Mouse (Mus musculus) cerebellum, adult 18-20 months (tissue): ENCODE data around the gene Pp2d1.
A peak's percentile ranks its signal among the peaks of the same experiment; 100 is the strongest.
"Not testable (repeated sequence)": the region's sequence is repeated elsewhere in the genome, so short reads cannot be mapped to it uniquely, and the experiment has no call there.

Source experiments
- DNase-seq, 2 experiments: peaks; one replicate each; pipeline ENCODE4 v3.0.0; 2021

Pp2d1 gene

DNA sequence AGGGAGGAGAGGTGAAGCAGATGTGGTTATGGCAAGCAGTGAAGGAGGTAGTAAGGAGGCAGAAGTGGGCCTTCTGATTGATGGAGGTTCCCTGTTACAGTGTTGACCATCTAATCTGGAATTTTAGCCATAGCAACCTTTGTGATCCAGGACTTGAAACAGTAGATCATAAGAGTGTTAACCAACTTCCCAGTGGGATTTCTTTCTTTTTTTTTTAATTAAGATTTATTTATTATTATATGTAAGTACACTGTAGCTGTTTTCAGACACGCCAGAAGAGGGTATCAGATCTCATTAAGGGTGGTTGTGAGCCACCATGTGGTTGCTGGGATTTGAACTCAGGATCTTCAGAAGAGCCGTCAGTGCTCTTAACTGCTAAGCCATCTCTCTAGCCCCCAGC, at the start of gene Pp2d1:
Gene Pp2d1 (minus strand): TSS at position 101 of the 400 bp plus-strand sequence.
- DNase-seq = not testable (repeated sequence)

- DNase-seq = no peak
These were observed 49.0 kb upstream of the Pp2d1 start for GRCm38 (mm10) chr17:53588097-53588855.

DNA sequence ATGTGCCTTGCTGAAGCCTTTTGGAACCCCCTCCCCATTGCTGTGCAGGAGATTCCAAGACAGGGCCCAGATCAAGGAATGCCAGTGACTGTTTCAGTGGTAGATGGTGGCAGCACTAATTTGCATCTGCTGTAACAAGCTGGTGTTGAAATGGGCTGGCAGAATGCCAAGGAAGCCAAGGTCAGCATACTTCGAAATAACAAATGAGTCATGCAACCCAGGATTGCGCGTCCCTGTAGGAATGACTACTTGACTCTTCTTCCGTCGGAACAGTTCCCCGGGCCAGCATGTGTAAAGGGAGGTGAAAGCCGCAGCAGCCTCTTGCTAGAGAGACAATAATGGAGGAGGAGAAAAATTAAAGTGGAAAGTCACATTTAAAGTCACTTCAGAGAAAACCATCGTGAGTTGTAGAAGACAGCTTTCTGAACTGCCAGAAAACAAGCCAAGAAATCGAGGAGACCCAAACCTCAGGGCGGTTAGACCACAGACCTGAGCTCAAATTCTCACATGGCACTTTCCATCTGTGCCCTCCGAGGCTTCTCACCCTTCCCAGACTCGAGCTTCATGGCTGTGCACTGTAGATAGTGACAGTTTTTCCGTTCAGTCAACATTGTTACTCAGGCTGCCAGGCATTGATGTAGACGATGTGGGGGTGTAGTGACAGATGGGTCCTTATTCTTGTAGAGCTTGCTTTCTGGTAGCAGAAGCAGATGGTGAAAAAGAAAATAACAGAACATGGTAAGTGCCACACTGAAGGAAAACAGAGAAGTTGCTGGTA, 48.0 kb upstream of the Pp2d1 start:
- DNase-seq = peak; percentile 79 to 84

DNA sequence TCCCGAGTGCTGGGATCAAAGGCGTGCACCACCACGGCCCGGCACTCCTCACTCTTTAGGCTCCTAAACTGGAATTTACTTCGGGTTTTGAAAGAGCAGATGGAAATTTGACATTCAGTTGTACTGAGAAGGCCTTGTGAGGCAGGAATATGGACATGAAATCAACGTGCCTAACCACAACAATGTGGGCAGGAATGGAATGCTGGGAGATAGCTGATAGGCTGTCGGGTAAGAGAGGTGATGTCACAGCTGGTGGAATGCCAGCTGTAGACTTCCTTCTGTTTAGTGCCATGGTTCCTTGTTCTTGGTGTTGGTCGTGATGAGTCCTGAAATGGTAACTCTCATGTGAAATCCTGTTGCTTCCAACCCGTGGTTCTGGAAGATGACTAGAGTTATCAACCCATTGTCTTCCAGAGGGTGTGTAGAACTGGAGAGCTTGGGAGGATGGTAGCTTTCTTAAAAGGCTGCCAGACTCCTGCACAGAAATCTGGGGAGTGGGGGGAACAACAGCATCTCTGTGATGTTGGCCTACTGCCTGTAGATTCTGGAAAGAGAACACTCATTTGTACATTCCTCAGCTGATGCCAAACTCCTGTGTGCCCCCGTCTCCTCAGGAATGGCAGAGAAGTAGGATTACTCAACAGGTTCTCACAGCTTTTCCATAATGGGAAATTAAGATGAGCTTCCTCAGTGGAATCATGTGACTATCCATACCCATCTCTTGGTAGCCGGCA, 44.8 kb upstream of the Pp2d1 start:
- no peak for DNase-seq

DNA sequence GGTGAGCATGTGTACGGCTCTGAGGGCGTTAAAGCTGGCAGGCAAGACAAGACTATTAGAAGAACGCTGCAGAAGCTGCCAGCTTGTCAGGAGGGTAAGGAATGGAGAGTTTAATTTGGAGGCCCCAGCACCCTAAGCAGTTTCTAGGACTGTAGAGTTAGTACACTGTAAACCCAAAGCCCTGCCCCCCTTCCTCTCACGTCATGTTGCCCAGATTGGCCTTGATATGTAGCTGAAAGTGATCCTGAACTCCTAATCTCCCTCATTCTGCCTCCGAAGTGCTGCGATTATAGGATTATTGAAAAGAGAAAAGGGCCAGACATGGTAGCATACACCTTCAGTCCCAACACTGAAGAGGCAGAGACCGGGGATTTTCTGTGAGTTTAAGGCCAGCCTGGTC, 43.6 kb upstream of the Pp2d1 start:
- no peak for DNase-seq

DNA sequence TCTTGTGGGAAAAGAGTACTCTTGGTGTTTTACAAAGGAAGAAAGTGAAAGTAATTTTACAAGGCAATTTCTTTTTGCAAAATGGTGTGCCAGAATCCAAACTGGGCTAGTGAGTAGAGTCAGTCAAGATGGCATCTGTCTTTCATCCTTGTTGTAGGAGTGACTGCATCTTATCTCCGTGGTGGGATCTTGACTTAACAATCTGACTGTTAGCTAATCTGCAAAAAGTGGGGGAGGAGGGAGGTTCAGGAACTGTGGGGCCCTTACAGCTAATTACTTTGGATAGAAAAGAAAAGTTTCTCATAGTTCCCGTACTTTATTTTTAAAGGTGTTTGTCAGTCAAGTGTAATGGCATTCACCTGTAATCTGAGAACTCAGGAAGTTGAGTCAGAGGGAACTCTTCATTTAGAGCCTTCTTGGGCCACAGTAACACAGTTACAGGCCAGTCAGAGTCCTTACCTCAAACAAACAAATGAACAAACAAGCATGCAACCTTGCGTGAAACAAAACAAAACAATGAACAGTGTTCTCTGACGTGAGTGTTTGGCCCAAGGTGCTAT, 42.9 kb upstream of the Pp2d1 start:
- no peak for DNase-seq

DNA sequence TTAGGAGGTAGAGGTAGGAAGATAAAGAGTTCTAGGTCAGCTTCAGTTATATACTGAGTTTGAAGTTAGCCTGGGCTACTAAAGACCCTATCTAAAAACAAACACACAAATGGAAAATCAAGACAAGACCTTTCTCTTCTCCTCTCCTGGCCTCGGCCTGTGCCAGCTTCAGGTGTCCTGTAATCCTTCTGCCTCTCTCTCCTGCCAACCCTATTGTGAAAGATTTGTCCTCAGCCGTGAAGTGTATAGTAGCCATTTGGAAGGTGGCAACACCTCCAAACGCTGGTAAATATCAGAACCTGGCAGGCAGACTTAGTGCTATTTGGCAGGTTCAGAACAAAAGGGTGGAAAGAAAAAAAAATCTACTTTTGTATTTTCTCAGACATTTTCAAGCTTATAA, 41.0 kb upstream of the Pp2d1 start:
- DNase-seq = peak; percentile 55 to 58

- DNase-seq = no peak
These were observed 40.4 kb upstream of the Pp2d1 start for GRCm38 (mm10) chr17:53579612-53580011.

DNA sequence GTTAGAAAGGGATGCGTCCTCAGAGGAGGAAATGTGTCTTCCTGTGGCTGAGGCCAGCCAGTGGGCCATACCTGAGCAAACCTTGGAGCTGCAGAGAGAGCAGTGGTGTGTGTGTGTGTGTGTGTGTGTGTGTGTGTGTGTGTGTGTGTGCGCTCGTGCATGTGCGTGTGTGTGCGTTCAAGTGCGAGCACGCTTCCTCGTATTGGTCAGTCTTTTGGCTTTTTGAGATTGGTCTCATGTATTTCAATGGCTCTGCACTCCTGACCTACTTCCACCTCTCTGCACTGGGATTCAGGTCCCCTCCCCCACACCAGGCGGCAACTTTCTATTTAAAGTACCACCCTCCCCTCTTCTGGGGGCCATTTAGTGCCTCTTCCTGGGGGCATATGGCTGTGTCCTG, 39.5 kb upstream of the Pp2d1 start:
- DNase-seq = peak; percentile 84 to 91

GRCm38 (mm10) chr17:53578249-53578648, 39.0 kb upstream of the Pp2d1 start:
- DNase-seq = no peak

GRCm38 (mm10) chr17:53577754-53578153, 38.5 kb upstream of the Pp2d1 start:
- DNase-seq = peak in 1 of 2 experiments; percentile 43

- DNase-seq = no peak
These were observed 37.9 kb upstream of the Pp2d1 start for GRCm38 (mm10) chr17:53577151-53577550.

DNA sequence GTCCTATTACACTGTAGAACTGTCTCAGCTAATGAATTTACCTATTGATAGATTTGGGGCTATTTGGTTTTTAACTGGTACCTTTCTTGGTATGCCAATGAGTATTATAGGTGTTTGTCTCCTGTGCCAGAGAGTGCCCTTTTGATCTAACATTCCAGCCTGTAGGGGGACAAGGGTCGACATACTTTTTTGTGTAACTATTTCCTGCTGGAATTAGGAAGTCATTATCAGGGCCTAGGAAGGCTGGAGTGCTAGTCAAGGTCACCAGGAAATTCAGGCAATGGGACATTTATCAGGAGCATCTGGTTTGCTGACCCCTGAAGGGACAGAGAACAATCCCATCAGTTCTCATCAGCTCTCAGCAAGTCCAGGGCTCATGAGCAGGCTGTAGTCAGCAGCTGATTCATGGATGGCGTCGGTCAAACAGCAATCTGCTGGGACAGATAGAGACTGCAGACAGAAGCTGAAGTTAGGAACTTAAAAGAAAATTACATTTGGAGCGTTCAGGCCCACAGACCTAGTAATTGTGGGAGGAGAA, 33.8 kb upstream of the Pp2d1 start:
- no peak for DNase-seq

DNA sequence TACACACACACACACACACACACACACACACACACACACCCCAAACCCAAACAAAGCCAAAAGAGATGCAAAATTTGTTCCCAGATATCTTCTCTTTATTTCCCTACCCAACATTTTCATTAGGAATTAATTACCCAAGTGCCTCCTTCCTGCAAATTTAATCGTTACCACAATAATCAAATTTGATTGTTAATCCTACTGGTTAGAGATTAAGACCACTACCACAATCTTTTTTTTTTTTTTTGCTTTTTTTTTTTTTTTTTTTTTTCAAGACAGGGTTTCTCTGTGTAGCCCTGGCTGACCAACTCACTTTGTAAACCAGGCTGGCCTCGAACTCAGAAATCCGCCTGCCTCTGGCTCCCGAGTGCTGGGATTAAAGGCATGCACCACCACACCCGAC, 31.7 kb upstream of the Pp2d1 start:
- DNase-seq = not testable (repeated sequence)

- no peak for DNase-seq
These were observed 31.2 kb upstream of the Pp2d1 start for GRCm38 (mm10) chr17:53570361-53570875.

GRCm38 (mm10) chr17:53569829-53570228, 30.6 kb upstream of the Pp2d1 start:
- peak; percentile 68 for DNase-seq

GRCm38 (mm10) chr17:53568734-53569386, 29.6 kb upstream of the Pp2d1 start:
- no peak for DNase-seq

DNA sequence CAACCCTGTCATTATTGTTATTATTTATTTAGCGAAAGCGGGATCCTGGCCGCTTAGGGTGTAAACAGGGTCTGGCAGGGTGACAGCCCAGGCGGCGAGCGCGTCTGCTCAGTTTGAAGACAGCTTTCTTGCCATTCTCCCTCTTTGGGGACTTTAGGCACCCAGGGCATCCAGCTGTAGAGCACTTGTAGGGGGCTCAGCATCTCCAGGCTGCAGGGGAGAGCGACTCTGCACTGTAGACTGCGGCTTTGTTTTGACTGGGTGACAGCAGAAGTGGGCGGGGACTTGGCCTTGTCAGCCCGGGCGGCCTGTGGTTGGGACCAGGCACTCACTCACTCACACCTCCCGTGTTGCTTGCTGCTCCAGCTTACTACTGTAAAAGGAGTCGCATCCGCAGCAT, 28.9 kb upstream of the Pp2d1 start:
- DNase-seq = peak; percentile 88 to 93

DNA sequence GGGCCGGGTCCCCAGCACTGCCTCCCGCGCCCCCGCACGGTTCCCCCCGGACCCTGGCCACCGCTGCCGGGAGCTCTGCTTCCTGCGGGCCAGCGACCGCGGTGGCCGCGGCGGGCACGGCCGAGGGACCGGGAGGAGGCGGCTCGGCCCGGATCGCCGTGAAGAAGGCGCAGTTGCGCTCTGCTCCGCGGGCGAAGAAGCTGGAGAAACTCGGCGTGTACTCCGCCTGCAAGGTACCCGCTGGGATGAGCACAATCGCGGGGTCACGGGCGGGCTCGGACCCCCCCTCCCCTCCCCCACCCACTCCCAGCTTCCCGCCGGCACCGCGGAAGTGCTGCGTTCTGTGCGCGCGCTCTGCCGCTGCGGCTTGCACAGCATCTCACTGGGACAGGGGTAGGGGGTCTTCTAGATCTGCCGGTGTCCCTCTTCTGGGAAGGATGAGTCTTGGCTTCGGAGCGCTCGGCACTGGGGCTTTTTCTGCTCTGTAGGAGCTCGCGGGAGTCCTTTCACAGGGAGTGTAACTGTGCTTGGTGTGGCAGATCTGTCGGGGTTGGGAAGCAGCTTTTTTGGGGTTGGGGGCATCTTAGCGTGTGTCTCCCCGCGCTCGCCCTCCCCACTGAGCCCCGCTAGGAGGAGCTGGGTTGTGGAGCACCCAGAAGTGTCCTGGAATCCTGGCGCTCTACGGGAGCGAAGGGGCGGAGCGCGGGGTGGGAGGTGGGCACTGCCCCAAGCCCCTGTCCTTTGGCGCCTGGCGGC, 28.3 kb upstream of the Pp2d1 start:
- peak; percentile 59 to 77 for DNase-seq

- DNase-seq = peak in 1 of 2 experiments; percentile 70
These were observed 27.7 kb upstream of the Pp2d1 start for GRCm38 (mm10) chr17:53566919-53567345.
